Mouse (Mus musculus): Measurements from ENCODE around the gene B3galnt1.

Gene B3galnt1

GRCm38 (mm10) chr3:69563406-69563805 is 35.4 kb downstream of the B3galnt1 start:
- peak in 1 of 2 experiments; percentile 22 for DNase-seq

GRCm38 (mm10) chr3:69561686-69562085 is 37.1 kb downstream of the B3galnt1 start:
- DNase-seq = peak; percentile 25 to 36

GRCm38 (mm10) chr3:69559975-69560330 is 38.8 kb downstream of the B3galnt1 start:
- no peak for DNase-seq

GRCm38 (mm10) chr3:69559316-69559974 is 39.3 kb downstream of the B3galnt1 start:
- DNase-seq = peak in 1 of 2 experiments; percentile 35

- peak; percentile 56 to 78 for DNase-seq
These were observed 42.5 kb downstream of the B3galnt1 start for GRCm38 (mm10) chr3:69556092-69556778.

GRCm38 (mm10) chr3:69555511-69555910 is 43.2 kb downstream of the B3galnt1 start:
- DNase-seq = no peak

GRCm38 (mm10) chr3:69549602-69550001 is 49.2 kb downstream of the B3galnt1 start:
- no peak for DNase-seq

GRCm38 (mm10) chr3:69548704-69549455 is 49.9 kb downstream of the B3galnt1 start:
- no peak for DNase-seq

GRCm38 (mm10) chr3:69545017-69545416 is 53.7 kb downstream of the B3galnt1 start:
- DNase-seq = no peak

GRCm38 (mm10) chr3:69543730-69544129 is 55.0 kb downstream of the B3galnt1 start:
- DNase-seq = no peak

GRCm38 (mm10) chr3:69542962-69543361 is 55.8 kb downstream of the B3galnt1 start:
- DNase-seq = no peak

- DNase-seq = no peak
These were observed 62.7 kb downstream of the B3galnt1 start for GRCm38 (mm10) chr3:69535941-69536647.

GRCm38 (mm10) chr3:69535486-69535885 is 63.3 kb downstream of the B3galnt1 start:
- DNase-seq = no peak

- DNase-seq = no peak
These were observed 66.1 kb downstream of the B3galnt1 start for GRCm38 (mm10) chr3:69532687-69533086.

GRCm38 (mm10) chr3:69531511-69531910 is 67.2 kb downstream of the B3galnt1 start:
- no peak for DNase-seq

GRCm38 (mm10) chr3:69529576-69529975 is 69.2 kb downstream of the B3galnt1 start:
- no peak for DNase-seq

GRCm38 (mm10) chr3:69527384-69527783 is 71.4 kb downstream of the B3galnt1 start:
- no peak for DNase-seq

- DNase-seq = no peak
These were observed 73.7 kb downstream of the B3galnt1 start for GRCm38 (mm10) chr3:69525072-69525529.

- no peak for DNase-seq
These were observed 74.2 kb downstream of the B3galnt1 start for GRCm38 (mm10) chr3:69524356-69525071.

All from kidney, adult 8-10 months (tissue).